Mouse (Mus musculus): ENCODE results near the gene Nlrc5.

Gene Nlrc5

GRCm38 (mm10) chr8:94529875-94530274, 95.7 kb downstream of the Nlrc5 start:
- no peak for DNase-seq (ENCODE audit: low spot score)

GRCm38 (mm10) chr8:94530643-94531042, 96.5 kb downstream of the Nlrc5 start:
- DNase-seq (ENCODE audit: low spot score): no peak

GRCm38 (mm10) chr8:94532000-94532399, 97.8 kb downstream of the Nlrc5 start:
- no peak for DNase-seq (ENCODE audit: low spot score)

GRCm38 (mm10) chr8:94532525-94532872, 98.3 kb downstream of the Nlrc5 start:
- no peak for DNase-seq (ENCODE audit: low spot score)

GRCm38 (mm10) chr8:94532873-94533671, 98.9 kb downstream of the Nlrc5 start, which contains the start of gene Cpne2:
Gene Cpne2 (plus strand): TSS chr8:94532990.
- peak; percentile 53 for DNase-seq (ENCODE audit: low spot score)

GRCm38 (mm10) chr8:94534612-94535011, 100.5 kb downstream of the Nlrc5 start:
- no peak for DNase-seq (ENCODE audit: low spot score)

GRCm38 (mm10) chr8:94535631-94536030, 101.5 kb downstream of the Nlrc5 start:
- no peak for DNase-seq (ENCODE audit: low spot score)

GRCm38 (mm10) chr8:94537456-94537855, 103.3 kb downstream of the Nlrc5 start:
- DNase-seq (ENCODE audit: low spot score): no peak

GRCm38 (mm10) chr8:94540025-94540424, 105.9 kb downstream of the Nlrc5 start:
- DNase-seq (ENCODE audit: low spot score): no peak

GRCm38 (mm10) chr8:94540889-94541795, 107.0 kb downstream of the Nlrc5 start:
- DNase-seq (ENCODE audit: low spot score): no peak

GRCm38 (mm10) chr8:94543981-94544380, 109.8 kb downstream of the Nlrc5 start:
- DNase-seq (ENCODE audit: low spot score): no peak

- no peak for DNase-seq (ENCODE audit: low spot score)
Measured at GRCm38 (mm10) chr8:94549041-94549440, 114.9 kb downstream of the Nlrc5 start.

GRCm38 (mm10) chr8:94549482-94549881, 115.3 kb downstream of the Nlrc5 start:
- DNase-seq (ENCODE audit: low spot score): no peak

GRCm38 (mm10) chr8:94549998-94550397, 115.8 kb downstream of the Nlrc5 start:
- DNase-seq (ENCODE audit: low spot score): no peak

- no peak for DNase-seq (ENCODE audit: low spot score)
Measured at GRCm38 (mm10) chr8:94551471-94552422, 117.6 kb downstream of the Nlrc5 start.

- no peak for DNase-seq (ENCODE audit: low spot score)
Measured at GRCm38 (mm10) chr8:94552696-94553095, 118.5 kb downstream of the Nlrc5 start.

- no peak for DNase-seq (ENCODE audit: low spot score)
Measured at GRCm38 (mm10) chr8:94557281-94557680, 123.1 kb downstream of the Nlrc5 start.

GRCm38 (mm10) chr8:94561256-94561655, 127.1 kb downstream of the Nlrc5 start:
- DNase-seq (ENCODE audit: low spot score): no peak

GRCm38 (mm10) chr8:94564421-94564820, 130.3 kb downstream of the Nlrc5 start:
- DNase-seq (ENCODE audit: low spot score): no peak

- no peak for DNase-seq (ENCODE audit: low spot score)
Measured at GRCm38 (mm10) chr8:94566033-94566432, 131.9 kb downstream of the Nlrc5 start.

- DNase-seq (ENCODE audit: low spot score): no peak
Measured at GRCm38 (mm10) chr8:94566446-94567158, 132.4 kb downstream of the Nlrc5 start.
